Mouse (Mus musculus): ENCODE results near the gene Bet1l. TPM values are rescaled to one million over a fixed set of nuclear protein-coding genes. Genes with fewer than 3 reads are reported as not detected.
"Not testable (repeated sequence)": the region's sequence is repeated elsewhere in the genome, so short reads cannot be mapped to it uniquely, and the experiment has no call there.

Bet1l gene
- 56.4 and 68.1 TPM in 2 replicates for polyA plus RNA-seq (2015; fragmentation: Nextera tagmentation; extraction: Ambion mirVana)

- Histone ChIP-seq H3K4me3 (peak within 1 kb of the TSS; percentile 83), H3K4me2 (peak within 1 kb of the TSS; percentile 99), H3K9me3 (no peaks in the 10 kb centered on the region), H3K36me3 (peaks cover 64% of the 10 kb centered on the region), H3K27me3 (no peaks in the 10 kb centered on the region), H3K27ac (peak within 1 kb of the TSS; percentile 90), H3K9ac (peak within 1 kb of the TSS; percentile 95), H3K4me1 (peaks cover 36% of the 10 kb centered on the region)
- 36% methylated on average over 40 of the region's 40 CpGs for WGBS
- no peak for ATAC-seq (ENCODE audit: insufficient number of reproducible peaks, insufficient read depth, low FRiP score, low TSS enrichment, low read depth)
Measured at GRCm38 (mm10) chr7:140857550-140858505, at the start of gene Bet1l. Gene Bet1l (minus strand): TSS chr7:140857577.

- Histone ChIP-seq H3K4me2 (no peak overlapping the region), H3K36me3 (no peaks in the 10 kb centered on the region), H3K27ac (no peak overlapping the region), H3K27me3 (no peaks in the 10 kb centered on the region), H3K9ac (no peak overlapping the region), H3K4me3 (no peak overlapping the region), H3K9me3 (no peaks in the 10 kb centered on the region), H3K4me1 (peaks cover 3% of the 10 kb centered on the region; the same call in 1 of the 2 replicates)
- no peak for ATAC-seq (ENCODE audit: insufficient number of reproducible peaks, insufficient read depth, low FRiP score, low TSS enrichment, low read depth)
- 85% methylated on average over 13 of the region's 13 CpGs for WGBS
Measured at GRCm38 (mm10) chr7:140907131-140907530, 49.8 kb upstream of the Bet1l start.

- Histone ChIP-seq H3K36me3 (no peaks in the 10 kb centered on the region), H3K4me2 (no peak overlapping the region), H3K9ac (no peak overlapping the region), H3K27ac (no peak overlapping the region), H3K27me3 (no peaks in the 10 kb centered on the region), H3K4me3 (no peak overlapping the region), H3K9me3 (no peaks in the 10 kb centered on the region), H3K4me1 (peaks cover 7% of the 10 kb centered on the region; the same call in 1 of the 2 replicates)
- no peak for ATAC-seq (ENCODE audit: insufficient number of reproducible peaks, insufficient read depth, low FRiP score, low TSS enrichment, low read depth)
- WGBS: 57% methylated on average over 2 of the region's 2 CpGs
Measured at GRCm38 (mm10) chr7:140905642-140906081, 48.3 kb upstream of the Bet1l start.

- Histone ChIP-seq H3K36me3 (peaks cover 11% of the 10 kb centered on the region), H3K27me3 (no peaks in the 10 kb centered on the region), H3K4me1 (peaks cover 7% of the 10 kb centered on the region; the same call in 1 of the 2 replicates), H3K4me3 (no peak overlapping the region), H3K9ac (peak overlapping the region; percentile 40; the same call in 1 of the 2 replicates), H3K9me3 (no peaks in the 10 kb centered on the region), H3K4me2 (no peak overlapping the region), H3K27ac (no peak overlapping the region)
- ATAC-seq (ENCODE audit: insufficient number of reproducible peaks, insufficient read depth, low FRiP score, low TSS enrichment, low read depth): no peak
- 25% methylated on average over 13 of the region's 13 CpGs for WGBS
Measured at GRCm38 (mm10) chr7:140903212-140903611, 45.8 kb upstream of the Bet1l start.

GRCm38 (mm10) chr7:140902036-140902875 lies 44.9 kb upstream of the Bet1l start:
- Histone ChIP-seq H3K4me2 (no peak overlapping the region), H3K27ac (peak overlapping the region; percentile 22; the same call in 1 of the 2 replicates), H3K36me3 (peaks cover 21% of the 10 kb centered on the region), H3K9ac (peak overlapping the region; percentile 36; the same call in 1 of the 2 replicates), H3K9me3 (no peaks in the 10 kb centered on the region), H3K4me1 (peaks cover 7% of the 10 kb centered on the region; the same call in 1 of the 2 replicates), H3K27me3 (no peaks in the 10 kb centered on the region), H3K4me3 (no peak overlapping the region)
- WGBS: 36% methylated on average over 15 of the region's 15 CpGs
- ATAC-seq (ENCODE audit: insufficient number of reproducible peaks, insufficient read depth, low FRiP score, low TSS enrichment, low read depth): no peak

- 0 out of 2 replicates have a peak within 1 kb of the TSS, but pooled peaks have one; percentile 36 for H3K9ac ChIP-seq
- WGBS: 83% methylated on average over 10 of the region's 10 CpGs
- ATAC-seq (ENCODE audit: insufficient number of reproducible peaks, insufficient read depth, low FRiP score, low TSS enrichment, low read depth): no peak
- H3K27me3 ChIP-seq: no peaks in the 10 kb centered on the region
- H3K4me3 ChIP-seq: no peak within 1 kb of the TSS
- H3K27ac ChIP-seq: no peak within 1 kb of the TSS
- peaks cover 33% of the 10 kb centered on the region for H3K36me3 ChIP-seq
- no peaks in the 10 kb centered on the region for H3K9me3 ChIP-seq
- H3K4me2 ChIP-seq: no peak within 1 kb of the TSS
- peaks cover 7% of the 10 kb centered on the region; the same call in 1 of the 2 replicates for H3K4me1 ChIP-seq
Measured at GRCm38 (mm10) chr7:140900220-140900619, 42.8 kb upstream of the Bet1l start, which contains the start of gene Cox8b. Gene Cox8b (minus strand): TSS chr7:140900446.

GRCm38 (mm10) chr7:140899121-140899520 lies 41.7 kb upstream of the Bet1l start:
- WGBS: 82% methylated on average over 3 of the region's 3 CpGs
- no peak overlapping the region for H3K4me2 ChIP-seq
- H3K4me3 ChIP-seq: no peak overlapping the region
- no peaks in the 10 kb centered on the region for H3K9me3 ChIP-seq
- no peak overlapping the region for H3K9ac ChIP-seq
- H3K27ac ChIP-seq: no peak overlapping the region
- H3K27me3 ChIP-seq: no peaks in the 10 kb centered on the region
- H3K36me3 ChIP-seq: peaks cover 43% of the 10 kb centered on the region
- H3K4me1 ChIP-seq: peaks cover 7% of the 10 kb centered on the region; the same call in 1 of the 2 replicates
- no peak for ATAC-seq (ENCODE audit: insufficient number of reproducible peaks, insufficient read depth, low FRiP score, low TSS enrichment, low read depth)

- H3K36me3 ChIP-seq: peaks cover 55% of the 10 kb centered on the region
- WGBS: 68% methylated on average over 7 of the region's 7 CpGs
Measured at GRCm38 (mm10) chr7:140897863-140898262, 40.5 kb upstream of the Bet1l start.

GRCm38 (mm10) chr7:140894611-140895010 lies 37.2 kb upstream of the Bet1l start:
- H3K27ac ChIP-seq: no peak overlapping the region
- H3K36me3 ChIP-seq: peaks cover 74% of the 10 kb centered on the region
- 92% methylated on average over 3 of the region's 3 CpGs for WGBS
- no peak for ATAC-seq (ENCODE audit: insufficient number of reproducible peaks, insufficient read depth, low FRiP score, low TSS enrichment, low read depth)
- no peak overlapping the region for H3K4me2 ChIP-seq
- no peaks in the 10 kb centered on the region for H3K4me1 ChIP-seq
- H3K9me3 ChIP-seq: no peaks in the 10 kb centered on the region
- H3K9ac ChIP-seq: no peak overlapping the region
- no peaks in the 10 kb centered on the region for H3K27me3 ChIP-seq
- H3K4me3 ChIP-seq: no peak overlapping the region

More at GRCm38 (mm10) chr7:140897863-140898262, 40.5 kb upstream of the Bet1l start:
- Histone ChIP-seq H3K9me3 (no peaks in the 10 kb centered on the region), H3K4me3 (no peak overlapping the region), H3K27ac (no peak overlapping the region), H3K9ac (no peak overlapping the region), H3K4me1 (peaks cover 7% of the 10 kb centered on the region; the same call in 1 of the 2 replicates), H3K4me2 (no peak overlapping the region), H3K27me3 (no peaks in the 10 kb centered on the region)
- ATAC-seq (ENCODE audit: insufficient number of reproducible peaks, insufficient read depth, low FRiP score, low TSS enrichment, low read depth): no peak

GRCm38 (mm10) chr7:140894031-140894430 lies 36.7 kb upstream of the Bet1l start:
- ATAC-seq (ENCODE audit: insufficient number of reproducible peaks, insufficient read depth, low FRiP score, low TSS enrichment, low read depth): no peak
- WGBS: 89% methylated on average over 7 of the region's 7 CpGs
- Histone ChIP-seq H3K27me3 (no peaks in the 10 kb centered on the region), H3K4me2 (no peak overlapping the region), H3K27ac (no peak overlapping the region; the same call in 1 of the 2 replicates), H3K9ac (no peak overlapping the region), H3K4me3 (no peak overlapping the region), H3K36me3 (peaks cover 76% of the 10 kb centered on the region), H3K4me1 (no peaks in the 10 kb centered on the region), H3K9me3 (no peaks in the 10 kb centered on the region)

- WGBS: 98% methylated on average over 16 of the region's 16 CpGs
- ATAC-seq (ENCODE audit: insufficient number of reproducible peaks, insufficient read depth, low FRiP score, low TSS enrichment, low read depth); H3K27me3 ChIP-seq; H3K4me1 ChIP-seq; H3K27ac ChIP-seq; H3K4me3 ChIP-seq; H3K4me2 ChIP-seq; H3K9ac ChIP-seq; H3K9me3 ChIP-seq: not testable (repeated sequence)
- H3K36me3 ChIP-seq: peaks cover 78% of the 10 kb centered on the region
Measured at GRCm38 (mm10) chr7:140890636-140891035, 33.3 kb upstream of the Bet1l start.
